Mouse (Mus musculus) kidney, adult 2 months (tissue): ENCODE data around the gene Myo9b. TPM values are rescaled to one million over a fixed set of nuclear protein-coding genes. Genes with fewer than 3 reads are reported as not detected.

Experiments used
- DNase-seq: peaks from one replicate; pipeline ENCODE4 v3.0.0; 2021
- H3K27ac ChIP-seq: fragments of 200-500 bp; 2 replicates; pipeline ENCODE4 v1.5.1; 2012; ENCODE audit warnings: low read depth, low read length, control low read depth, inconsistent platforms; ENCODE audit not compliant: insufficient read depth
- H3K27me3 ChIP-seq: fragments of 200-500 bp; replicated peaks from 2 replicates; pipeline ENCODE4 v1.6.1; 2012; ENCODE audit warnings: mild to moderate bottlenecking, moderate library complexity, low read length, inconsistent platforms; ENCODE audit not compliant: control insufficient read depth, insufficient read depth
- H3K36me3 ChIP-seq: fragments of 200-500 bp; 2 replicates; pipeline ENCODE4 v1.6.1; 2012; ENCODE audit warnings: mild to moderate bottlenecking, moderate library complexity, low read length, inconsistent platforms; ENCODE audit not compliant: control insufficient read depth, insufficient read depth
- H3K4me1 ChIP-seq: fragments of 200-500 bp; 2 replicates; pipeline ENCODE4 v1.6.1; 2011; ENCODE audit warnings: low read length; ENCODE audit not compliant: control insufficient read depth, insufficient read depth
- H3K4me3 ChIP-seq: fragments of 200-500 bp; 2 replicates; pipeline ENCODE4 v1.5.1; 2011; ENCODE audit warnings: mild to moderate bottlenecking, low read depth, low read length, control low read depth; ENCODE audit not compliant: insufficient read depth
- CTCF ChIP-seq: fragments of 200-500 bp; conservative IDR thresholded peaks from 2 replicates; pipeline ENCODE4 v1.5.1; 2011; ENCODE audit warnings: low read depth, mild to moderate bottlenecking, control low read depth, low read length, moderate library complexity, mixed read lengths; ENCODE audit not compliant: insufficient read depth, insufficient read length
- POLR2A ChIP-seq: fragments of 200-500 bp; IDR thresholded peaks from one replicate; pipeline ENCODE4 v1.6.1; 2011; ENCODE audit warnings: low read depth, low read length, control low read depth
- WGBS: fragments of 180-500 bp; shearing (Covaris S2); methylation state at CpG from one replicate; pipeline ENCODE4 v1.1.7; 2018; 5-methylcytosine and 5-hydroxymethylcytosine counted together
- polyA plus RNA-seq: library from polyadenylated mRNA; depleted of rRNA; stranded (reverse); fragments of >200 nt; gene quantifications from 2 replicates; pipeline ENCODE4 v1.2.3, GENCODE M21; 2012

Gene Myo9b
- polyA plus RNA-seq, 1 experiment = 12.0 TPM

DNA sequence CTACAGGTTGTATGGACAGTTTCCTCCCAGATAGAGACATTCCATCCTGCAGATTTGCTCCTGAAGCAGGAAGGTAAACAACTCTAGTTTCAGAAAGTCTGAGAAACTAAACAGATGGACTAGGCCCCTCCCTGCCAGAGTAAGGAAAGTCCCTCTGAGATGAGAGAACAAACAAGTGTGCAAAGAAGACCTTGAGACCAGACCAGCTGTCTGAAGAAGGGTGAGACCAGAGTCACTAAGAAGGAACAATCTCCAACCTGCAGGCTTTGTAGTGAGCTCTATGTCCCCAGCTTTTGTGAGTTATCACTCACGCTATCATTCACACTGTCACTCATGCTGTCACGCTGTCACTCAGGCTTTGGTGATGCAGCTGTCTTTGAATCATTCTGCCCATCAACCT, 119.2 kb downstream of the Myo9b start:
- Histone ChIP-seq H3K36me3 (no peaks in the 10 kb centered on the region), H3K27ac (no peak overlapping the region), H3K4me3 (no peak overlapping the region), H3K4me1 (peaks cover 3% of the 10 kb centered on the region; the same call in 1 of the 2 replicates), H3K27me3 (no peaks in the 10 kb centered on the region)
- TF ChIP-seq CTCF (no peak), POLR2A (no peak)
- 92% methylated on average over 2 of the region's 2 CpGs for WGBS
- DNase-seq = no peak

DNA sequence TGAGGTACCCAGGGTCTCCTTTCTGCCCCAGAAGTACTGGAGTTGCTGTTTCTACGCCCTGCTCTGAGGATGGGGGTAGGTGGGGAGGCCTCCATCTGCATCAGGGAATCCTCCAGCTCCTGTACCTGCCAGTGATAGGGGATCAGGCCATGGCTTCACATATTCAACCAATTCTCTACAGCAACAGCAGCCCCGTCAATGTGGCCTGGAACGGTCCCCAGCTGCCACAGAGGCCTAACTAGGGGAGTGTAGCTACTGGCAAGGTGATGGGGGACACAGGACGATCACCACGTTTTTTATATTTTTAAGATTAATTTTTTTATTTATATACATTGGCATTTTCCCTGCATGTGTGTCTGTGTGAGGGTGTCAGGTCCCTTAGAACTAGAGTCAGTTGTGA, 119.9 kb downstream of the Myo9b start:
- TF ChIP-seq POLR2A (no peak), CTCF (no peak)
- H3K27me3 ChIP-seq = no peaks in the 10 kb centered on the region
- DNase-seq = no peak
- H3K36me3 ChIP-seq = no peaks in the 10 kb centered on the region
- no peak overlapping the region for H3K4me3 ChIP-seq
- WGBS = 81% methylated on average over 5 of the region's 5 CpGs
- H3K4me1 ChIP-seq = peaks cover 3% of the 10 kb centered on the region; the same call in 1 of the 2 replicates
- no peak overlapping the region for H3K27ac ChIP-seq

DNA sequence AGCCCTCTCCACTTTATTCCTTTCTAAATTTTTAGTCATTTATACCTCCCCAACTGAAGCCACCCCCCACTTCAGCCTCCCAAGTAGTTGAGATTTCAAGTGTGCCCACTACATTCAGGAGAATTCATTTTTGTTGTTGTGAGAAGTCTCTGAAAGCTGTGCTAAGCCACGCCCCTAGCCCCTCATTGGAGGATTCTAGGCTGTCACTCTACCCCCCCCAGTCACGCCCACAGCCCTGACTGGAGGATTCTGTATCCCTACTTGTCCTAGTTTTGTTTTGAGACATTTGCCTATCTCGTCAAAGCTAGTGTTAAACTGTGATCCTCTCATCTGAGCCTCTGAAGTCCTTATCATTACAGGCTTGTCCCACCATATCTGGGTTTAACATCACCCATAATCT, 120.4 kb downstream of the Myo9b start:
- peak; percentile 57 for DNase-seq
- Histone ChIP-seq H3K27ac (no peak overlapping the region), H3K27me3 (no peaks in the 10 kb centered on the region), H3K36me3 (no peaks in the 10 kb centered on the region), H3K4me3 (peak overlapping the region; percentile 10; the same call in 1 of the 2 replicates), H3K4me1 (peaks cover 4% of the 10 kb centered on the region; the same call in 1 of the 2 replicates)
- no peak for TF ChIP-seq CTCF
- no peak for TF ChIP-seq POLR2A
- whole genome bisulfite sequencing = 28% methylated on average over 3 of the region's 3 CpGs

GRCm38 (mm10) chr8:71394481-71394880, 122.0 kb downstream of the Myo9b start:
- Histone ChIP-seq H3K4me3 (peak overlapping the region; percentile 59), H3K4me1 (peaks cover 5% of the 10 kb centered on the region; the same call in 1 of the 2 replicates), H3K27ac (peak overlapping the region; percentile 75; the same call in 1 of the 2 replicates), H3K36me3 (no peaks in the 10 kb centered on the region), H3K27me3 (no peaks in the 10 kb centered on the region)
- TF ChIP-seq CTCF (no peak), POLR2A (no peak)
- DNase-seq = no peak
- 82% methylated on average over 7 of the region's 7 CpGs for WGBS

DNA sequence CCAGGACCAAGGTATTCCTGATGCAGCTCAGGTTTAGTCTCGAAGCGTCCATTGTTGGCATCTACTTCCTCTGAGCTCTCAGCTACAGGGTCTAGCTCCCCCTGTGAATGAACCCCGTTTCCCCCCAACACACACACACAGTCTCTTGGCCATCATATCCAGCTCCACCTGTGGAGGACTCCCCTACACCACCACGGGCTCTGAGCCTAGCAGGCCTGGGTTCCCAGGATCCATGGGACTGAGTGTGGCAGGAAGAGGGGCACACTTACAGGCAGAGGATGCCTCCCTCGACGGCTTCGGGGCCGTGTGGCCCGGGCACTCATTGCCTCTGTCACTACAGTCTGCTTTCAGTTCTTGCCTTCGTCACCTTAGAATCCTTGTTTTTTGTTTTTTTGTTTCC, 122.6 kb downstream of the Myo9b start:
- no peaks in the 10 kb centered on the region for H3K27me3 ChIP-seq
- H3K27ac ChIP-seq = peak overlapping the region; percentile 75
- H3K36me3 ChIP-seq = no peaks in the 10 kb centered on the region
- H3K4me3 ChIP-seq = peak overlapping the region; percentile 59
- 73% methylated on average over 10 of the region's 10 CpGs for WGBS
- TF ChIP-seq CTCF (no peak), POLR2A (no peak)
- DNase-seq = no peak
- peaks cover 5% of the 10 kb centered on the region; the same call in 1 of the 2 replicates for H3K4me1 ChIP-seq

GRCm38 (mm10) chr8:71395629-71396028, 123.1 kb downstream of the Myo9b start, which contains the start of gene Ushbp1:
TSS of gene Ushbp1 (minus strand) at chr8:71395802.
- Histone ChIP-seq H3K27ac (peak within 1 kb of the TSS; percentile 82), H3K36me3 (no peaks in the 10 kb centered on the region), H3K4me1 (peaks cover 5% of the 10 kb centered on the region; the same call in 1 of the 2 replicates), H3K27me3 (no peaks in the 10 kb centered on the region), H3K4me3 (peak within 1 kb of the TSS; percentile 75)
- 70% methylated on average over 9 of the region's 9 CpGs for WGBS
- TF ChIP-seq CTCF (no peak), POLR2A (peak; percentile 40)
- peak; percentile 79 for DNase-seq

GRCm38 (mm10) chr8:71396639-71397305, 124.3 kb downstream of the Myo9b start, which contains the start of gene Babam1:
TSS of gene Babam1 (plus strand) at chr8:71396861.
- Histone ChIP-seq H3K27ac (peak within 1 kb of the TSS; percentile 82), H3K27me3 (no peaks in the 10 kb centered on the region), H3K36me3 (no peaks in the 10 kb centered on the region), H3K4me3 (peak within 1 kb of the TSS; percentile 75), H3K4me1 (peaks cover 5% of the 10 kb centered on the region; the same call in 1 of the 2 replicates)
- no peak for TF ChIP-seq CTCF
- TF ChIP-seq POLR2A = no peak
- DNase-seq = peak; percentile 98
- WGBS = under 1% methylated on average over 34 of the region's 34 CpGs
